Mouse (Mus musculus) stomach, postnatal 0 days (tissue): ENCODE measurements around the gene Izumo4.

ENCODE experiments used
- CTCF ChIP-seq: IDR thresholded peaks from 2 replicates; pipeline ENCODE4 v1.5.1; 2016; ENCODE audit warnings: antibody characterized with exemption, low read depth, mild to moderate bottlenecking, moderate library complexity
- EP300 ChIP-seq: optimal IDR thresholded peaks from 2 replicates; pipeline ENCODE3; 2016; ENCODE audit warnings: antibody characterized with exemption

DNA sequence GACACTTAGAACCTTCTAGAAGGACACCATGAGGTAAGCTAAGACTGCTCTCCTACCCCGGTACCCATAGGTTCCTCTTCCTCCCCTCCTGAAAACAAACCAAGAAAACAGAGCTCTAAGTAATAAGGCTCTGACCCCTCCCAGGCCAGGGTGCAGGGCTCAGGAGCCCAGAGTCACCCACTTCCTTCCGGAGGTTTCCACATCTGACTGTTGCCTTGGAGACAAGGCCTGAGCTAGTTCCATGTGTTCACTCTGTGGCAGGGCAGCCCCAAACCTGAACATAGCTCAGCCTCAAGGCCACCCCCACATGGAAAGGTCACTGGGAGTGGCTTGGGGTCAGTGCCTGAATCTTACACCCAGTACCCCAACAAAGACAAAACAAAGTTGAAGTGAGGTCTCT, 6.8 kb upstream of the Izumo4 start:
- TF ChIP-seq CTCF (no peak), EP300 (no peak)
